Mouse (Mus musculus) liver, embryonic 15.5 days (tissue): ENCODE data around the gene Lactbl1. TPM values are rescaled to one million over a fixed set of nuclear protein-coding genes. Genes with fewer than 3 reads are reported as not detected.

Source experiments
- ATAC-seq: fragments of 200-750 bp; cut with Nextera tagmentation; 2 replicates; pipeline ENCODE4 v1.8.0; 2017; ENCODE audit warnings: moderate number of reproducible peaks, mild to moderate bottlenecking, moderate library complexity; ENCODE audit not compliant: insufficient read depth
- H3K27ac ChIP-seq: fragments of 300-500 bp; sonication (generic); replicated peaks from 2 replicates; pipeline ENCODE4 v1.5.1; 2015; ENCODE audit warnings: mild to moderate bottlenecking, inconsistent platforms
- H3K27me3 ChIP-seq: fragments of 300-500 bp; sonication (generic); 2 replicates; pipeline ENCODE4 v1.6.1; 2015; ENCODE audit warnings: mild to moderate bottlenecking, inconsistent platforms
- H3K36me3 ChIP-seq: fragments of 300-500 bp; sonication (generic); replicated peaks from 2 replicates; pipeline ENCODE4 v1.6.1; 2015; ENCODE audit warnings: moderate library complexity, mild to moderate bottlenecking, inconsistent platforms
- H3K4me1 ChIP-seq: fragments of 300-500 bp; sonication (generic); replicated peaks from 2 replicates; pipeline ENCODE4 v1.6.1; 2015; ENCODE audit warnings: inconsistent platforms
- H3K4me2 ChIP-seq: fragments of 300-500 bp; sonication (generic); 2 replicates; pipeline ENCODE4 v1.6.1; 2015; ENCODE audit warnings: moderate library complexity, mild to moderate bottlenecking, inconsistent platforms
- H3K4me3 ChIP-seq: fragments of 300-500 bp; sonication (generic); replicated peaks from 2 replicates; pipeline ENCODE4 v1.5.1; 2015; ENCODE audit warnings: mild to moderate bottlenecking, inconsistent platforms
- H3K9ac ChIP-seq: fragments of 300-500 bp; sonication (generic); 2 replicates; pipeline ENCODE4 v1.6.1; 2015; ENCODE audit warnings: moderate library complexity, mild to moderate bottlenecking, inconsistent platforms
- H3K9me3 ChIP-seq: fragments of 300-500 bp; sonication (generic); replicated peaks from 2 replicates; pipeline ENCODE4 v1.6.1; 2016; ENCODE audit warnings: inconsistent platforms
- WGBS: fragments of 180-500 bp; shearing (Covaris S2); methylation state at CpG from one replicate; pipeline ENCODE4 v1.1.7; 2015; ENCODE audit warnings: mixed read lengths; ENCODE audit not compliant: insufficient replicate concordance; 5-methylcytosine and 5-hydroxymethylcytosine counted together
- polyA plus RNA-seq: library from polyadenylated mRNA; unstranded; fragments of >200 nt; fragmentation: Nextera tagmentation; extraction: Ambion mirVana; gene quantifications from 2 replicates; pipeline ENCODE4 v1.2.1, GENCODE M21; 2015

The Lactbl1 gene
- polyA plus RNA-seq, 1 experiment from 2014 or later, result not detected

- 20% methylated on average over 37 of the region's 37 CpGs for WGBS
- Histone ChIP-seq H3K27ac (no peak overlapping the region), H3K36me3 (no peaks in the 10 kb centered on the region), H3K9me3 (no peaks in the 10 kb centered on the region), H3K4me1 (peaks cover 10% of the 10 kb centered on the region), H3K4me2 (peak overlapping the region; percentile 57), H3K9ac (no peak overlapping the region), H3K4me3 (peak overlapping the region; percentile 33), H3K27me3 (peaks cover 36% of the 10 kb centered on the region)
- ATAC-seq, result no peak
Measured at GRCm38 (mm10) chr4:136636983-136637562, 14.7 kb downstream of the Lactbl1 start.

- Histone ChIP-seq H3K4me2 (peak overlapping the region; percentile 57), H3K9ac (no peak overlapping the region), H3K36me3 (no peaks in the 10 kb centered on the region), H3K27me3 (peaks cover 36% of the 10 kb centered on the region), H3K9me3 (no peaks in the 10 kb centered on the region), H3K4me1 (peaks cover 10% of the 10 kb centered on the region), H3K4me3 (peak overlapping the region; percentile 33), H3K27ac (no peak overlapping the region)
- ATAC-seq, result no peak
- WGBS, result 3% methylated on average over 76 of the region's 76 CpGs
Measured at GRCm38 (mm10) chr4:136637563-136638229, 15.3 kb downstream of the Lactbl1 start.

- Histone ChIP-seq H3K4me2 (no peak overlapping the region), H3K9ac (no peak overlapping the region), H3K9me3 (no peaks in the 10 kb centered on the region), H3K27ac (no peak overlapping the region), H3K4me1 (peaks cover 10% of the 10 kb centered on the region), H3K36me3 (no peaks in the 10 kb centered on the region), H3K27me3 (peaks cover 36% of the 10 kb centered on the region), H3K4me3 (no peak overlapping the region)
- ATAC-seq, result no peak
- WGBS, result 32% methylated on average over 7 of the region's 7 CpGs
Measured at GRCm38 (mm10) chr4:136638230-136638750, 15.9 kb downstream of the Lactbl1 start.

- Histone ChIP-seq H3K36me3 (no peaks in the 10 kb centered on the region), H3K4me1 (peaks cover 10% of the 10 kb centered on the region), H3K4me2 (no peak overlapping the region), H3K27ac (no peak overlapping the region), H3K9ac (no peak overlapping the region), H3K4me3 (no peak overlapping the region), H3K9me3 (no peaks in the 10 kb centered on the region), H3K27me3 (peaks cover 36% of the 10 kb centered on the region)
- WGBS, result 7% methylated on average over 10 of the region's 10 CpGs
- ATAC-seq, result no peak
Measured at GRCm38 (mm10) chr4:136638890-136639289, 16.5 kb downstream of the Lactbl1 start.

GRCm38 (mm10) chr4:136648922-136649479 is 26.6 kb downstream of the Lactbl1 start:
- no peaks in the 10 kb centered on the region for H3K9me3 ChIP-seq
- H3K4me1 ChIP-seq, result peaks cover 21% of the 10 kb centered on the region
- no peak for ATAC-seq
- no peak overlapping the region for H3K27ac ChIP-seq
- H3K27me3 ChIP-seq, result peaks cover 6% of the 10 kb centered on the region; the same call in 1 of the 2 replicates
- H3K9ac ChIP-seq, result no peak overlapping the region
- 13% methylated on average over 11 of the region's 11 CpGs for WGBS
- H3K4me3 ChIP-seq, result no peak overlapping the region
- no peak overlapping the region for H3K4me2 ChIP-seq
- H3K36me3 ChIP-seq, result no peaks in the 10 kb centered on the region

GRCm38 (mm10) chr4:136649480-136650196 is 27.2 kb downstream of the Lactbl1 start:
- H3K36me3 ChIP-seq, result no peaks in the 10 kb centered on the region
- no peak overlapping the region for H3K9ac ChIP-seq
- 30% methylated on average over 13 of the region's 13 CpGs for WGBS
- H3K27me3 ChIP-seq, result peaks cover 6% of the 10 kb centered on the region; the same call in 1 of the 2 replicates
- no peak for ATAC-seq
- no peak overlapping the region for H3K4me3 ChIP-seq
- H3K9me3 ChIP-seq, result no peaks in the 10 kb centered on the region
- no peak overlapping the region for H3K27ac ChIP-seq
- H3K4me2 ChIP-seq, result no peak overlapping the region
- peaks cover 21% of the 10 kb centered on the region for H3K4me1 ChIP-seq

GRCm38 (mm10) chr4:136650261-136650660 is 27.8 kb downstream of the Lactbl1 start:
- 67% methylated on average over 8 of the region's 8 CpGs for WGBS
- Histone ChIP-seq H3K9ac (no peak overlapping the region), H3K4me1 (peaks cover 21% of the 10 kb centered on the region), H3K27ac (no peak overlapping the region), H3K36me3 (no peaks in the 10 kb centered on the region), H3K4me2 (no peak overlapping the region), H3K4me3 (no peak overlapping the region), H3K9me3 (no peaks in the 10 kb centered on the region), H3K27me3 (peaks cover 6% of the 10 kb centered on the region; the same call in 1 of the 2 replicates)
- no peak for ATAC-seq

- no peak overlapping the region for H3K9ac ChIP-seq
- H3K27ac ChIP-seq, result no peak overlapping the region
- ATAC-seq, result no peak
- H3K9me3 ChIP-seq, result no peaks in the 10 kb centered on the region
- H3K36me3 ChIP-seq, result no peaks in the 10 kb centered on the region
- no peak overlapping the region for H3K4me3 ChIP-seq
- 0 out of 2 replicates have a peak, but pooled peaks cover 6% of the 10 kb centered on the region for H3K27me3 ChIP-seq
- WGBS, result 46% methylated on average over 3 of the region's 3 CpGs
- H3K4me2 ChIP-seq, result no peak overlapping the region
- peaks cover 21% of the 10 kb centered on the region for H3K4me1 ChIP-seq
Measured at GRCm38 (mm10) chr4:136651357-136651811, 29.0 kb downstream of the Lactbl1 start.

- WGBS, result 56% methylated on average over 13 of the region's 13 CpGs
- H3K36me3 ChIP-seq, result no peaks in the 10 kb centered on the region
Measured at GRCm38 (mm10) chr4:136651882-136652527, 29.6 kb downstream of the Lactbl1 start.

GRCm38 (mm10) chr4:136652528-136652910 is 30.1 kb downstream of the Lactbl1 start:
- no peak overlapping the region for H3K4me3 ChIP-seq
- no peaks in the 10 kb centered on the region for H3K36me3 ChIP-seq
- WGBS, result 24% methylated on average over 11 of the region's 11 CpGs
- H3K27me3 ChIP-seq, result 0 out of 2 replicates have a peak, but pooled peaks cover 6% of the 10 kb centered on the region
- peaks cover 21% of the 10 kb centered on the region for H3K4me1 ChIP-seq
- no peaks in the 10 kb centered on the region for H3K9me3 ChIP-seq
- ATAC-seq, result no peak
- H3K4me2 ChIP-seq, result no peak overlapping the region
- H3K9ac ChIP-seq, result no peak overlapping the region
- H3K27ac ChIP-seq, result no peak overlapping the region

More at GRCm38 (mm10) chr4:136651882-136652527, 29.6 kb downstream of the Lactbl1 start:
- H3K4me3 ChIP-seq, result no peak overlapping the region
- no peak overlapping the region for H3K4me2 ChIP-seq
- peaks cover 21% of the 10 kb centered on the region for H3K4me1 ChIP-seq
- no peak overlapping the region for H3K9ac ChIP-seq
- no peak for ATAC-seq
- H3K27ac ChIP-seq, result no peak overlapping the region
- H3K9me3 ChIP-seq, result no peaks in the 10 kb centered on the region
- 0 out of 2 replicates have a peak, but pooled peaks cover 6% of the 10 kb centered on the region for H3K27me3 ChIP-seq
